Mouse (Mus musculus) hematopoietic multipotent progenitor cell, adult 10-12 weeks (in vitro differentiated cells): ENCODE results near the gene Gm16506. TPM values are rescaled to one million over a fixed set of nuclear protein-coding genes. Genes with fewer than 3 reads are reported as not detected.

Experiments
- polyA plus RNA-seq: library from polyadenylated mRNA; stranded (reverse); fragments of >175 nt; gene quantifications from 2 replicates; pipeline ENCODE4 v1.2.3, GENCODE M21; 2012; ENCODE audit warnings: low replicate concordance

Gene Gm16506
- polyA plus RNA-seq, result not detected in 2 replicates

GRCm38 (mm10) chr14:43727385-43727784 is at the start of gene Gm16506:
Gene Gm16506 (minus strand): TSS chr14:43727485.

DNA sequence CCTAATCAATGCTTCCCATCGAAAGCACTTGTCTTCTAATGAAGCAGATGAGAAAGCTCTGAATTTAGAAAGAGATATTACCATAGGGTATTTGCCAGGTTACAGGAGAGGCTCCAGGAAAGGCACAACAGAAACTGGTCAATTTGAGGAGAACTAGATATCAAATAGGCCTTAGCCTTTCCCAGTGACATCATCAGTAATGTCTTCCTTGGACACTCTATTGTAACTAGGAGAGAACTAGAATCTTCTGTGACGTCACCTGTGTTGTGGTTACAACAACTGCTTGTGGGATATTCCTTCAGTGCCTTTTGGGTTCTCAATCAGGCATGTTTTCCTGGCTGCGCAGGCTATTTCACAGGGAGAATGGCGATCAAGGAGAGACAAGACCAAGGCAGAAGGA is 20.3 kb upstream of the Gm16506 start, which contains the start of gene Gm6526:
Gene Gm6526, plus strand, starts transcription at position 301 of the 400 bp plus-strand sequence.

GRCm38 (mm10) chr14:43697621-43698020 is 29.7 kb downstream of the Gm16506 start, which contains the start of gene Gm7324:
Gene Gm7324 (plus strand): TSS chr14:43697828.

DNA sequence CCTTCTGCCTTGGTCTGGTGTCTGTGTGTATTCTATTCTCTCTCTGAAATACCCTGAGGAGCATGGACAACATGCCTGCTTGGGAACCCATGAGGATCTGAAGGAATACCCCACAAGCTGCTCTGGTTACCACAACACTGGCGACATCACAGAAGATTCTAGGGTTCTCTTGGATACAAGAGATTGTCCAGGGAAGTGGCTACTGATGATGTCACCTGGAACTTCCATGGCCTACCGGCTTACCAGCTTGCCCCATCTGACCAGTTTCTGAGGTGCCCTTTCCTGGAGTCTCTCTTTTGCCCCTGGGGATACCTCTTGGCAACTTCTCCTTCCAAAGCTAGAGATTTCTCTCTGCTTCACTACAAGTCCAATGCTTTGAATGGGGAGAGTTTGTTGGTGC is 50.2 kb downstream of the Gm16506 start, which contains the start of gene Gm8165:
Gene Gm8165, minus strand, starts transcription at position 101 of the 400 bp plus-strand sequence.

Other genes starting within 250 kb of the Gm16506 start
- not detected in 2 replicates for gene Gm5799, start 183.9 kb downstream of the Gm16506 start, polyA plus RNA-seq
- gene Gm17654, start 148.3 kb downstream of the Gm16506 start, polyA plus RNA-seq, result not detected in 2 replicates
- gene Gm10375, start 119.5 kb downstream of the Gm16506 start, polyA plus RNA-seq, result not detected in 2 replicates
- not detected in 2 replicates for gene Gm8165, start 50.3 kb downstream of the Gm16506 start, polyA plus RNA-seq
- 0.08 TPM in 1 of 2 replicates, not detected in the other for gene Gm7324, start 29.7 kb downstream of the Gm16506 start, polyA plus RNA-seq
- not detected in 2 replicates for gene Gm6526, start 20.4 kb upstream of the Gm16506 start, polyA plus RNA-seq
- not detected in 2 replicates for gene Gm8180, start 57.3 kb upstream of the Gm16506 start, polyA plus RNA-seq
- 0.24 TPM in 1 of 2 replicates, not detected in the other for gene Ear1, start 148.0 kb upstream of the Gm16506 start, polyA plus RNA-seq
- gene Ear10, start 196.1 kb upstream of the Gm16506 start, polyA plus RNA-seq, result not detected in 2 replicates
- 0.04 and 0.17 TPM in 2 replicates for gene Gm8113, start 197.9 kb upstream of the Gm16506 start, polyA plus RNA-seq
- not detected in 2 replicates for gene Ang5, start 229.6 kb upstream of the Gm16506 start, polyA plus RNA-seq